Mouse (Mus musculus) cerebellum, postnatal 14 days (tissue): ENCODE data around the gene Mbd6.
"Not testable (repeated sequence)": the region's sequence is repeated elsewhere in the genome, so short reads cannot be mapped to it uniquely, and the experiment has no call there.

Experiments
- DNase-seq, 2 experiments: peaks; one replicate each; pipeline ENCODE4 v3.0.0; 2021; ENCODE audit warnings: mixed read lengths in 2 of 2

Mbd6 gene

DNA sequence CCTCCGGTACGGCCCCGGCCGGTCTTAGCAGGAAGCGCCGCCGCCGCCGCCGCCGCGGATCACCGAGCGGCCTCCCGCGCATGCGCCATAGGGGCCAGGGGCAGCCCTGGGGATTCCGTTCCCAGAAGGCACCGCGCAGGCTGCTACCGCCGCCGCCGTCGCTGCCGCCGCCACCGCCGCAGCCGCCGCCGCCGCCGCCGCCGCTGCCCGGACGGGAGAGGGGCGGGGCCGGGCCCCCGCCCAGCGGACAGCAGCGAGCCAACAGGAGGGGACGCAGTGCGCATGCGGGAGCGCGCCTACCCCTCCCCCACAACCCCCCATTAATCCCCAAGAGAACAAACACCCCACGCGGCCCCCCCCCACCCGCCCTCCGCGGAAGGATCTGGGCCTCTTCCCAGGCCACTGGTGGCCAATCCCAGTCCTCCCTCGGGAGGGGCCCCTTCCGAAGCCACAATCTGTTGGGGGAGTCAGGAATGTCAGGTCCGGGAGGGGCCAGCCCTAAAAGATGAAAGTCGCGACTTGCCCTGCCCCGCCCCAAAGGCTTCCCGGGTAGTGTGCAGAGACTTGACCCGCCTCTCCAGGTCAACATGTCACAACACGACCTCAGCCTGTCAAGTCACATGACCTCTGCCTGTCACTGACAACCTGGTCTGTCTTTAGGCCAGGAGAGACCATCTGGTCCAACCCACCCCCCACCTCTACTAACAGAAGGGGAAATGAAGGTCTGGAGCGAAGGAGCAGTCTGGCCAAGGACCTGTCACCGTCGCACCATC is at the start of gene Mbd6:
Gene Mbd6, minus strand, starts transcription at position 219 of the 773 bp plus-strand sequence.
- peak; percentile 93 for DNase-seq

DNA sequence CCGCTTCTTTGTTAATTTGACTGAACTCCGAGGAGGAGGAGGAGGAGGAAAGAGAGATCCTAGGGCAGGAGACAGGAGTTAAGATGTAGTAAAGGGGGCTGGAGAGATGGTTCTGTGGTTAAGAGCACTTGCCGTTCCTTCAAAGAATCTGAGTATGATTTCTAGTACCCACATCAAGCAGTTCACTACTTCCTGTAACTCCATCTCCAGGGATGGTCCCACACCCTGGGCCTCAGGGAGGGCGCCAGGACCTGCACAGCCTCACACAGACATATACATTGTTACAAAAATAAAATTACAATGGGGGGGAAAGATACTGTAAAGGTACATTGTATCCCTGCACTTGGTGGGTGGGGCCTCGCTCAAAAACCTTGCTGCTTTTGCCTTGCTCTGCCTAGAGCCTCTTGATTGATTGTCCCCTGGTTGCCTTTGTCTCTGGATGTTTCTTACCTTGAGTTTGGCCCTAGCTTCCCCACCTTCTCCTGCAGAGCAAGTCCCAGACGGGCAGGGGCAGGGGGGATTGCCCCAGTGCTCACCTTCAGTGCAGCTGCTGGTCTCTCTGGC is 48.8 kb upstream of the Mbd6 start:
- no peak for DNase-seq

DNA sequence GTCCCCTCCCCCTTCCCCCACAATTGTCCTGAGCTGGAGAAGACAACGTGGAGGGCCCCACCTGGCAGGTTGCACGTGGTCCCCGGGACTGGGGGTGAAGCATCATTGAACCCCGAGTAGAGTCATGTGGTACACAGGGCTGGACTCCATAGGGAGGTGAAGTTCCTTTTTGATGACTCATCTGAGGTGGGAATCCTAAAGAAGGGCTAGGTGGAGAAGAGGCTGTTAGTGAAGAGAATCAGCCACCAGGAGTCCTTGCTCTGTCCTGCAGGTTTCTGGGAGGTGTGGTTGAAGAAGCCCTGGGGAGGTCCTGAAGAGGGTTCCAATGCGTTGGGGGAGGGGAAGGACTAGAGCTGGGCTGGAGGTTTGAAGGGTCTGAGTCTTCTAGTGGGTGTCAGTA is 48.1 kb upstream of the Mbd6 start:
- DNase-seq, result no peak

GRCm38 (mm10) chr10:127335271-127335670 is 46.5 kb upstream of the Mbd6 start:
- no peak for DNase-seq

GRCm38 (mm10) chr10:127333152-127333551 is 44.3 kb upstream of the Mbd6 start:
- DNase-seq, result no peak

- DNase-seq, result no peak
Measured at GRCm38 (mm10) chr10:127332211-127332874, 43.5 kb upstream of the Mbd6 start.

DNA sequence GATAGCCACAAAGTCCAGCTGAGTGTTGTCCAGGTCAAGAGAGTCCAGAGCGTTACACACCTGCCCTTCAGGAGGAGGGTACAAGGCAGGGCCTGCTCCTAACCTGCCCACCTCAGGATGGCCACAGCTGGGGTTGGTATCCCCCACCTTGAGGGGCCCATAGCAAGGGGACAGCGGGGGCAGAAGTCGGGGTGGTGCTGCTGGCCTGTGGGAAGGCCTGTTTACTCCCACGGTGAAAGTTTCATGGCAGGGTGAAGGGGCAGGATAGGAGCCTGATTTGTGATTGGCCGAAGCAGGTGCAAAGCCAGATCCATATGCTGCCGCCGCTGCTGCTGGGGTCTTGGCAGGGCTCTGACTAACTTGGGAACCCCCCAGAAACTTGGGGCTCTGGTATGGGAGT is 41.4 kb upstream of the Mbd6 start:
- DNase-seq, result no peak

GRCm38 (mm10) chr10:127327461-127328145 is 38.8 kb upstream of the Mbd6 start:
- peak; percentile 70 to 78 for DNase-seq

GRCm38 (mm10) chr10:127326828-127327227 is 38.0 kb upstream of the Mbd6 start:
- DNase-seq, result peak in 1 of 2 experiments; percentile 39

DNA sequence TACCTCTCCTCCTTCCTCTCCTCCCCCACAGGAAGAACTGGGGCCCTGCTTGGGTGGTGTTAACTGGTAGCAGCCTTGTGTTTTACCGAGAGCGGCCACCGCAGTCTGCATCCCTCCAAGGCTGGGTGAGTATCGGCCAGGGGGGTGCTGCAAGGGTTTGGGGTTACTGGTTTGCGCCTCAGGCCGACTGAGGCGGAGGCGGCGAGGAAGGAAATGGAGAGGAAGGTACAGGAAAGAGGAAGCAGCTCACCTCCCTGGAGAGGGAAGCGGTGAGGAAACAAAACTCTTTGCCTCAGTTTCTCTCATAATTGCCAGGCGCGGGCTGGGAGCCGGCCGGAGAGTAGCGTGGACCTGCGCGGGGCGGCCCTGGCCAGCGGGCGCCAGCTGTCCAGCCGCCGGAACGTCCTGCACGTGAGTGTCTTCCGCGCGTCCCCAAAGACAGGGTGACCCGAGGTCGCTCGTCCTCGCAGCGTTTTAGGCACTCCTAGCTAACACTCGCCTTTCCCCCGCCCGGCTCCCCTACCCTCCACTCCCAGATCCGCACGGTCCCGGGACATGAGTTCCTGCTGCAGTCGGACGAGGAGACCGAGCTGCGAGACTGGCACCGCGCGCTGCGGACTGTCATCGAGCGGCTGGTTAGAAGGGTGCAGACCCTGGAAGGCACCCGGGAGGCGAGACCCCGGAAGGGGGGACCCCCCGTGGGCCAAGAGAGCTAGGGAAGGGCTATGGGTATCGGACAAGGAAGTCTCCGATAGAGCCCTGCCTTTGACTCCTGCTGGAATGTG is 37.4 kb upstream of the Mbd6 start:
- DNase-seq, result peak in 1 of 2 experiments; percentile 51

DNA sequence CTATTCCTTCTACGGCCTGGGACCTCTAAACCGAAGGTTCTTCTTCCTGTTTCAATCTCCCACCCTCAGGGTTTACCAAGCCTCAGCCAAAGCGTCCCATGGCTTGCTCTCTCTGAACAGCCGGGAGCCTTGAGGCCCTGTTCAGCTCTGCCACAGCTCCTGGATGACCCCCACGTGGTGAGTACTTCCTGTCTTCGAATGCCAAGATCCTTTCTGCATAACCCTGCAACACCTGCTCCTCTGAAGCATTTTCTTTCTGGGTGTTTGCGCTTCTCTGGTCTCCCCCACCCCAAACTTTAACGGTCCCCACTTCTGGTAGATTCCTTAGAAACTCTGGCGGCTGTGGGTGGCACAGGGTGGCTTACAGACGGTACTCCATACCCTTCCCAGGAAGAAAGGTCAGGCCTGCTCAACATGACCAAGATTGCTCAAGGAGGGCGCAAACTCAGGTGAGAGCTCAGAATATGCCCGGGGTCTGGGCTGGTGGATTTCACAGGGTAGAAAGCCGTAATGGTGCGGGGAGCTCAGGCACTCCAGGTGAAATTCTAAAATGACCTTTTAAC is 36.7 kb upstream of the Mbd6 start:
- no peak for DNase-seq

DNA sequence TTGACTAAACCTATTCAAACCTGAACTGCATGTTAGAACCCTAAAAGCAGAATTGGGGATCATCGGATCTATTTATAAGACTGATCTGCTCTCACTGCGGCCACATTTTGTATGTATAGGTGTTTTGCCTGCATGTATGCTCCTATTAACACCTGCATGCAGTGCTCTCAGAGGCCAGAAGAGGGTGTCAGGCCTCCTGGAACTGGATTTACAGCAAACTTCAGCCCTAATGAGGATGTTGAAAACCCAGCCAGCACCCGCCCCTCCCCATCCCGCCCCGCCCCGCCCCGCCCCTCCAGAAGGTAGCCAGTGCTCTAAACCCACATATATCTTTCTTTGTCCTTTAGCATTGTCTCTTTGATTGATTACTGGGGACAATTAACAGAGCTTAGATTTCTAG is 35.7 kb upstream of the Mbd6 start:
- DNase-seq, result peak in 1 of 2 experiments; percentile 64

- no peak for DNase-seq
Measured at GRCm38 (mm10) chr10:127323131-127323855, 34.5 kb upstream of the Mbd6 start.

GRCm38 (mm10) chr10:127322669-127323068 is 33.9 kb upstream of the Mbd6 start:
- DNase-seq, result no peak

- no peak for DNase-seq
Measured at GRCm38 (mm10) chr10:127322178-127322577, 33.4 kb upstream of the Mbd6 start.

DNA sequence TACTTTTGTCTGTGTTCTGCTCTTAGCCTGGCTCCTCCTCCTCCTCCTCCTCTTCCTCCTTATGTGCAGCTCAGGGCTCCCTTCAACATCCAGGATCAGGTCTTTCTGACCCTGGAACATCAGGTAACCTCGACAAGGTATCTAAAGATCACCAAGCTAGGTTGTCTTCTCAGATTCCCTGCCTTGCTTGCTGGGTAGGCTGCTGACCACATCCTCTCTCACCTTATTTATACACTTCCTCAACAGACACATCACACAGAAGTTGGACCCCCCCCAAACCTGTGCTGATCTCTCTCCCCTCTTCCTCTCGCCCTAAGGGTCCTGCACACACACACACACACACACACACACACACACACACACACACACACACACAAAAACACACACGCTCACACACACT is 32.8 kb upstream of the Mbd6 start, which contains the start of gene Arhgap9:
Gene Arhgap9, plus strand, starts transcription at position 344 of the 400 bp plus-strand sequence.
- DNase-seq, result no peak

GRCm38 (mm10) chr10:127319969-127320368 is 31.2 kb upstream of the Mbd6 start:
- no peak for DNase-seq

DNA sequence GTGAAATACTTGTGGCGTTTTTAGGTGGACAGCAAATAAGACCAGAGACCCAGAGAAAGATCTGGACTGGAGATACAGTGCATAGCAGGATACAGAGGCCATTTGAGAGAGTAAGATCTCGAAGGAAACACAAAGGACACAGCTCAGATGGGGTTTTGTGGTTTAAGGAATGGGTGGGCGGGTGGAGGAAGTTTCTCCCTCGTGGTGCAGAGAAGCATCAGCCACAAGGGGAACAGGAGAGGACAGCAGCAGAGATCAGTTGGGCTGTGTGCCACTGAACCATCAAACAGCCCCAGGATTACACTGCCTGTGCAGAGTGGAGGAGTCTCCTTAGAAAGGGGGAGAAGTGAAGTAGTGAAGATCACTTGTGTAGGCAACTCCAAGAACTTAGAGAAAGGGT is 29.2 kb upstream of the Mbd6 start:
- no peak for DNase-seq

DNA sequence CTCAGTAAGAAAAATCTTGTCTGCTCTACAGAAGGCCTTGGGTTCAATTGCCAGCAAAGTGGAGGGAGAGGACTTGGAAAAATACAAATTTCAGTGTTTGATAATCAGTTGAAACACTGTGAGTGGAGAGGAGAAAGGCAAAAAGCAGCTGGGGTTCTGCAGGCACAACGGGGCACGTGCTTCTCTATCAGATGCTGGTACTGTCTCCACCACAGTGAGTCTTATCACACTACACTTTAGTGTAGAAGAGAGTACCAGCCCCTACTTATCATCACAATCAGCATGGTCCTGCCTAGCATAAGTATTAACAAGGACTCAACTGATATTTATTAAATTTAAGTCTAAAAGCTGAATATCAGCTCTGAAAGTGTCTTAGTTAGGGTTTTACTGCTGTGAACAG is 28.5 kb upstream of the Mbd6 start:
- DNase-seq, result no peak

- not testable (repeated sequence) for DNase-seq
Measured at GRCm38 (mm10) chr10:127314950-127315349, 26.1 kb upstream of the Mbd6 start.

DNA sequence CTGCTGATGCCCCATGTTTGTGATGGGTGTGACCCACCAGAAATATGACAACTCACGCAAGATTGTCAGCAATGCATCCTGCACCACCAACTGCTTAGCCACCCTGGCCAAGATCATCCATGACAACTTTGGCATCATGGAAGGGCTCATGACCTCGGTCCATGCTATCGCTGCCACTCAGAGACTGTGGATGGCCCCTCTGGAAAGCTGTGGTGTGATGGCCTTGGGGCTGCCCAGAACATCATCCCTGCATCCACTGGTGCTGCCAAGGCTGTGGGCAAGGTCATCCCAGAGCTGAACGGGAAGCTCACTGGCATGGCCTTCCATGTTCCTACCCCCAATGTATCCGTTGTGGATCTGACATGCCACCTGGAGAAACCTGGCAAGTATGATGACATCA is 24.7 kb upstream of the Mbd6 start:
- DNase-seq, result not testable (repeated sequence)
